ENCODE assay signal across 16 mouse cellular contexts in genomic region chr10:122876964-122877363, GRCm38 (mm10).
"Had no signal": no experiment of that assay in that cellular context is flagged by ENCODE, and none has a peak within 500 bp of the region (broad histone marks: within the 10 kb centered on the region; RNA-seq: fewer than 3 reads in every experiment).

No protein-coding gene starts in this region.

- H3K27ac ChIP-seq: limb, embryonic 12.5 days; liver, embryonic 13.5 days; lung, embryonic 15.5 days; macrophage; midbrain, embryonic 15.5 days; neural tube, embryonic 13.5 days had no signal

- DNase-seq: kidney, postnatal 25 days; layer of hippocampus, adult 9-11 months; liver; liver, embryonic 13.5 days; liver, postnatal 0 days; lung, postnatal 14 days; right cerebral cortex, postnatal 4 days; spleen, adult 18-20 months; thymus, adult 18-20 months; thymus, postnatal 14 days had no signal

- H3K4me3 ChIP-seq: limb, embryonic 12.5 days; liver, embryonic 13.5 days; lung, embryonic 15.5 days; megakaryocyte, embryonic 14.5 days; midbrain, embryonic 15.5 days; neural tube, embryonic 13.5 days had no signal

- ATAC-seq: liver, postnatal 0 days; midbrain, embryonic 15.5 days had no signal
